Mouse (Mus musculus): ENCODE results near the gene Kctd20. TPM values are rescaled to one million over a fixed set of nuclear protein-coding genes. Genes with fewer than 3 reads are reported as not detected.
A peak's percentile ranks its signal among the peaks of the same experiment; 100 is the strongest.
"Not testable (repeated sequence)": the region's sequence is repeated elsewhere in the genome, so short reads cannot be mapped to it uniquely, and the experiment has no call there.

Gene Kctd20
- polyA plus RNA-seq, 1 experiment = 77.5 TPM

DNA sequence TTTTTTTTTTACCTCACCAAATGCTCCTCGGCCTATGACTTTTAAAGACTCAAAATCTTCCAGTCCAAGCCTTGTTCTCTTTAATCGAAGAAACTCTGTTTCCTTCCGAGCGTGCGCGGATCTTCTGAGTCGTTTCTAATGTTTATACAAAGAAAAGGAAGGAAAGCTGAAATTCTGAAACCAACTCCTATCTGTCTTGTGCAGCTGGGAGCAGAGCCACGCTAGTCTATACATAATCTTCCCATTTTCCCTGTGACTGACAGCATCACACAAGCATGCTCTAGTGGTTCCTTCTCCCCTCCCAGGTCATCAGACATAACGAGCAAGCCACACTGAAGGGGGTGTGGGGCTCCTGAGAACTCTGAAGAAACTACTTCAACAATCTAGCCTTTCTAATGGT, 39.5 kb downstream of the Kctd20 start:
- no peaks in the 10 kb centered on the region; the same call in 1 of the 2 replicates for H3K4me1 ChIP-seq (ENCODE audit: control insufficient read depth, insufficient read depth, low read length)
- TF ChIP-seq POLR2A (IDR thresholded peaks at IDR 0.05; ENCODE audit: low read depth, low read length) (no peak), CTCF (IDR thresholded peaks at IDR 0.05; ENCODE audit: borderline replicate concordance, insufficient read depth, low read length) (no peak)
- H3K4me3 ChIP-seq (ENCODE audit: insufficient read depth, low read length) = no peak overlapping the region
- H3K27ac ChIP-seq (ENCODE audit: insufficient read depth, low read length) = no peak overlapping the region

GRCm38 (mm10) chr17:28992105-28992504, 40.4 kb downstream of the Kctd20 start:
- TF ChIP-seq CTCF (IDR thresholded peaks at IDR 0.05; ENCODE audit: borderline replicate concordance, insufficient read depth, low read length) (no peak), POLR2A (IDR thresholded peaks at IDR 0.05; ENCODE audit: low read depth, low read length) (no peak)
- H3K27ac ChIP-seq (ENCODE audit: insufficient read depth, low read length) = no peak overlapping the region
- H3K4me1 ChIP-seq (ENCODE audit: control insufficient read depth, insufficient read depth, low read length) = no peaks in the 10 kb centered on the region; the same call in 1 of the 2 replicates

DNA sequence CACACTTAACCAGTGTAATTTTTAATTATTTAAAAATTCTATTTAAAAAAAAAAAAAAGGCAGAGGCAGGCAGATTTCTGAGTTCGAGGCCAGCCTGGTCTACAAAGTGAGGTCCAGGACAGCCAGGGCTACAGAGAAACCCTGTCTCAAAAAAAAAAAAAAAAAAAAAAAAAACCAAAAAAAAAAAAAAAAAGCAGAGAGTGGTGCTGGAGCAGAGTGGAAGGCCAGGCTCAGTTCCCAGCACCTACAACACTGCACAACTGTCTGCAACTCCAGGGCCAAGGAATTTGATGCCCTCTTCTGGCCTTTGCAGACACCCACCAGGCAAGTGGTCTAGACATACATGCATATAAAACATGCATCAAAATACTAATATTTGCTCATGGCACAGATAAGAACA, 41.3 kb downstream of the Kctd20 start:
- not testable (repeated sequence) for H3K4me3 ChIP-seq (ENCODE audit: insufficient read depth, low read length); H3K27ac ChIP-seq (ENCODE audit: insufficient read depth, low read length); H3K4me1 ChIP-seq (ENCODE audit: control insufficient read depth, insufficient read depth, low read length)

More at GRCm38 (mm10) chr17:28992105-28992504, 40.4 kb downstream of the Kctd20 start:
- no peak overlapping the region for H3K4me3 ChIP-seq (ENCODE audit: insufficient read depth, low read length)

GRCm38 (mm10) chr17:28994615-28995014, 42.9 kb downstream of the Kctd20 start:
- H3K27ac ChIP-seq (ENCODE audit: insufficient read depth, low read length) = no peak overlapping the region
- H3K4me3 ChIP-seq (ENCODE audit: insufficient read depth, low read length) = no peak overlapping the region
- H3K4me1 ChIP-seq (ENCODE audit: control insufficient read depth, insufficient read depth, low read length) = no peaks in the 10 kb centered on the region; the same call in 1 of the 2 replicates
- TF ChIP-seq CTCF (IDR thresholded peaks at IDR 0.05; ENCODE audit: borderline replicate concordance, insufficient read depth, low read length) (no peak), POLR2A (IDR thresholded peaks at IDR 0.05; ENCODE audit: low read depth, low read length) (no peak)

- TF ChIP-seq CTCF (IDR thresholded peaks at IDR 0.05; ENCODE audit: borderline replicate concordance, insufficient read depth, low read length) (no peak), POLR2A (IDR thresholded peaks at IDR 0.05; ENCODE audit: low read depth, low read length) (no peak)
- Histone ChIP-seq H3K4me3 (ENCODE audit: insufficient read depth, low read length) (no peak overlapping the region), H3K4me1 (ENCODE audit: control insufficient read depth, insufficient read depth, low read length) (peaks cover 2% of the 10 kb centered on the region; the same call in 1 of the 2 replicates), H3K27ac (ENCODE audit: insufficient read depth, low read length) (no peak overlapping the region)
Measured at GRCm38 (mm10) chr17:29000465-29000864, 48.7 kb downstream of the Kctd20 start.

DNA sequence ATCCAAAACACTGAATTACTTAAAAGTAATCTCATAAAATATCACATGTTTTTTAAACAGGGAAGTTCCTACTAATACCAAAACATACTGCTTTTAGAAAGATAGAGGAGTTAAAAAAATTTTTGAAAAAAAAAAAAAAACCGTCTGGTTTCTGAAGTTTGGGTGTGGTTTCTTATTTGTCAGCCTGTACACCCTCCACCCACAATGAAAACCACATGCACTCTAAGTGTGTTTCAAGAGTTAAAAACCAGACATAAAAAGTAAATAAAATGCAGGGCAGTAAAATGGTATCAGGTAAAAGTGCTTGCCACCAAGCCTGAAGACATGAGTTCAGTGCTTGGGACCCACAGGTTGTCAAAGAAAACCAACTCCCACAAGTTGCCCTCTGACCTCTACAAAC, 52.0 kb downstream of the Kctd20 start:
- Histone ChIP-seq H3K27ac (ENCODE audit: insufficient read depth, low read length) (0 out of 2 replicates have a peak overlapping the region, but pooled peaks have one; percentile 14), H3K4me1 (ENCODE audit: control insufficient read depth, insufficient read depth, low read length) (peaks cover 6% of the 10 kb centered on the region; the same call in 1 of the 2 replicates), H3K4me3 (ENCODE audit: insufficient read depth, low read length) (no peak overlapping the region)
- TF ChIP-seq POLR2A (IDR thresholded peaks at IDR 0.05; ENCODE audit: low read depth, low read length) (no peak), CTCF (IDR thresholded peaks at IDR 0.05; ENCODE audit: borderline replicate concordance, insufficient read depth, low read length) (no peak)

DNA sequence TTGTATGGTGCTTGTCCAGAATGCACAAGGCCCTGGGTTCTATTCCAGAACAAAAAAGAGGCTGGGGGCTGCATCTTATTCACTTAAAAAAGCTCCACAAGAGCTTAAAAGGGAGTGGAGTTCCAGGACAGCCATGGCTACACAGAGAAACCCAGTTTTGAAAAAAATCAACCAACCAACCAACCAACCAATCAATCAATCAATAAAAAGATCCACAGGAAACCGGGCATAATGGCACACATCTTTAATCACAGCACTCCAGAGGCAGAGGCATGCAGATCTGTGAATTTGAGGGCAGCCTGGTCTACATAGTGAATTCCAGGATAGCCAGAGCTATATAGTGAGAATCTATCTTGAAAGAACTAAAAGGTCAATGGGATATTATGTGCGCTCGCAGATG, 53.3 kb downstream of the Kctd20 start:
- Histone ChIP-seq H3K4me1 (ENCODE audit: control insufficient read depth, insufficient read depth, low read length) (peaks cover 6% of the 10 kb centered on the region; the same call in 1 of the 2 replicates), H3K27ac (ENCODE audit: insufficient read depth, low read length) (no peak overlapping the region), H3K4me3 (ENCODE audit: insufficient read depth, low read length) (no peak overlapping the region)
- TF ChIP-seq POLR2A (IDR thresholded peaks at IDR 0.05; ENCODE audit: low read depth, low read length) = no peak
- no peak for TF ChIP-seq CTCF (IDR thresholded peaks at IDR 0.05; ENCODE audit: borderline replicate concordance, insufficient read depth, low read length)

- TF ChIP-seq CTCF (IDR thresholded peaks at IDR 0.05; ENCODE audit: borderline replicate concordance, insufficient read depth, low read length) (no peak), POLR2A (IDR thresholded peaks at IDR 0.05; ENCODE audit: low read depth, low read length) (no peak)
- peaks cover 6% of the 10 kb centered on the region; the same call in 1 of the 2 replicates for H3K4me1 ChIP-seq (ENCODE audit: control insufficient read depth, insufficient read depth, low read length)
- peak overlapping the region; percentile 93 for H3K4me3 ChIP-seq (ENCODE audit: insufficient read depth, low read length)
- H3K27ac ChIP-seq (ENCODE audit: insufficient read depth, low read length) = no peak overlapping the region
Measured at GRCm38 (mm10) chr17:29006812-29007211, 55.1 kb downstream of the Kctd20 start.

- Histone ChIP-seq H3K27ac (ENCODE audit: insufficient read depth, low read length) (peak overlapping the region; percentile 73; the same call in 1 of the 2 replicates), H3K4me3 (ENCODE audit: insufficient read depth, low read length) (peak overlapping the region; percentile 93), H3K4me1 (ENCODE audit: control insufficient read depth, insufficient read depth, low read length) (peaks cover 6% of the 10 kb centered on the region; the same call in 1 of the 2 replicates)
- no peak for TF ChIP-seq POLR2A (IDR thresholded peaks at IDR 0.05; ENCODE audit: low read depth, low read length)
- no peak for TF ChIP-seq CTCF (IDR thresholded peaks at IDR 0.05; ENCODE audit: borderline replicate concordance, insufficient read depth, low read length)
Measured at GRCm38 (mm10) chr17:29007243-29007640, 55.5 kb downstream of the Kctd20 start.

- TF ChIP-seq POLR2A (IDR thresholded peaks at IDR 0.05; ENCODE audit: low read depth, low read length) (peak; percentile 76), CTCF (IDR thresholded peaks at IDR 0.05; ENCODE audit: borderline replicate concordance, insufficient read depth, low read length) (no peak)
- H3K4me1 ChIP-seq (ENCODE audit: control insufficient read depth, insufficient read depth, low read length) = peaks cover 6% of the 10 kb centered on the region; the same call in 1 of the 2 replicates
- H3K4me3 ChIP-seq (ENCODE audit: insufficient read depth, low read length) = peak within 1 kb of the TSS; percentile 93
- peak within 1 kb of the TSS; percentile 73 for H3K27ac ChIP-seq (ENCODE audit: insufficient read depth, low read length)
Measured at GRCm38 (mm10) chr17:29007641-29008325, 56.0 kb downstream of the Kctd20 start, which contains the start of gene Stk38. Stk38 (minus strand) TSS chr17:29007995.
